Mouse (Mus musculus) heart, postnatal 0 days (tissue): ENCODE data around the gene Phlda1. TPM values are rescaled to one million over a fixed set of nuclear protein-coding genes. Genes with fewer than 3 reads are reported as not detected.

Experiments
- ATAC-seq: fragments of 200-750 bp; cut with Nextera tagmentation; 2 replicates; pipeline ENCODE4 v1.8.0; 2017; ENCODE audit warnings: low read depth, moderate number of reproducible peaks, moderate library complexity; ENCODE audit not compliant: insufficient read depth
- DNase-seq: peaks from one replicate; pipeline ENCODE4 v3.0.0-alpha.2; 2016; ENCODE audit warnings: low spot score
- H3K27ac ChIP-seq: fragments of 300-500 bp; sonication (generic); 2 replicates; pipeline ENCODE4 v1.5.1; 2014; ENCODE audit warnings: low read depth, mild to moderate bottlenecking
- H3K27me3 ChIP-seq: fragments of 300-500 bp; sonication (generic); 2 replicates; pipeline ENCODE4 v1.6.1; 2014; ENCODE audit warnings: low read length, mixed read lengths; ENCODE audit not compliant: control insufficient read depth, insufficient read depth
- H3K36me3 ChIP-seq: fragments of 300-500 bp; sonication (generic); replicated peaks from 2 replicates; pipeline ENCODE4 v1.6.1; 2014; ENCODE audit warnings: low read length, mixed read lengths; ENCODE audit not compliant: control insufficient read depth, insufficient read depth
- H3K4me1 ChIP-seq: fragments of 300-500 bp; sonication (generic); 2 replicates; pipeline ENCODE4 v1.6.1; 2014; ENCODE audit warnings: antibody characterized with exemption; ENCODE audit not compliant: control insufficient read depth, insufficient read depth
- H3K4me2 ChIP-seq: fragments of 300-500 bp; sonication (generic); 2 replicates; pipeline ENCODE4 v1.6.1; 2014; ENCODE audit warnings: low read depth, mild to moderate bottlenecking, low read length, moderate library complexity
- H3K4me3 ChIP-seq: fragments of 300-500 bp; sonication (generic); 2 replicates; pipeline ENCODE4 v1.5.1; 2014; ENCODE audit warnings: low read depth, low read length
- H3K9ac ChIP-seq: fragments of 300-500 bp; sonication (generic); replicated peaks from 2 replicates; pipeline ENCODE4 v1.6.1; 2014; ENCODE audit warnings: low read depth, low read length, mixed read lengths
- H3K9me3 ChIP-seq: fragments of 300-500 bp; sonication (generic); replicated peaks from 2 replicates; pipeline ENCODE4 v1.6.1; 2016; ENCODE audit warnings: low read length; ENCODE audit not compliant: control insufficient read depth
- CTCF ChIP-seq: IDR thresholded peaks from 2 replicates; pipeline ENCODE4 v1.5.1; 2016; ENCODE audit warnings: antibody characterized with exemption, control low read depth, low read depth
- EP300 ChIP-seq: IDR thresholded peaks from 2 replicates; pipeline ENCODE4 v1.6.1; 2016; ENCODE audit warnings: antibody characterized with exemption, low read depth
- WGBS: fragments of 180-500 bp; shearing (Covaris S2); extraction: QIAGEN DNeasy Blood & Tissue Kit; methylation state at CpG from one replicate; pipeline ENCODE4 v1.1.7; 2014; 5-methylcytosine and 5-hydroxymethylcytosine counted together
- polyA plus RNA-seq: library from polyadenylated mRNA; unstranded; fragments of >200 nt; fragmentation: Nextera tagmentation; extraction: Ambion mirVana; gene quantifications from 2 replicates; pipeline ENCODE4 v1.2.1, GENCODE M21; 2015
- total RNA-seq: library from RNA; depleted of rRNA; stranded (reverse); fragments of >200 nt; gene quantifications from 2 replicates; pipeline ENCODE4 v1.2.3, GENCODE M21; 2014; ENCODE audit warnings: low replicate concordance

The Phlda1 gene
- total and polyA plus RNA-seq, 2 experiments from 2014 or later = 3.0 to 26.3 TPM

GRCm38 (mm10) chr10:111516804-111517436 lies 10.8 kb downstream of the Phlda1 start:
- WGBS = 82% methylated on average over 8 of the region's 8 CpGs
- Histone ChIP-seq H3K9ac (no peak overlapping the region), H3K4me1 (peaks cover 26% of the 10 kb centered on the region), H3K27me3 (no peaks in the 10 kb centered on the region), H3K9me3 (no peaks in the 10 kb centered on the region), H3K36me3 (no peaks in the 10 kb centered on the region), H3K4me3 (no peak overlapping the region), H3K27ac (peak overlapping the region; percentile 46; the same call in 1 of the 2 replicates), H3K4me2 (no peak overlapping the region)
- no peak for DNase-seq
- ATAC-seq = no peak
- no peak for TF ChIP-seq EP300
- TF ChIP-seq CTCF = no peak

GRCm38 (mm10) chr10:111518350-111518749 lies 12.3 kb downstream of the Phlda1 start:
- 89% methylated on average over 4 of the region's 4 CpGs for WGBS
- no peaks in the 10 kb centered on the region for H3K36me3 ChIP-seq
- ATAC-seq (no peak), DNase-seq (no peak)
- no peak overlapping the region for H3K27ac ChIP-seq
- no peak for TF ChIP-seq CTCF
- TF ChIP-seq EP300 = no peak
- H3K4me3 ChIP-seq = no peak overlapping the region
- no peaks in the 10 kb centered on the region for H3K9me3 ChIP-seq
- H3K4me1 ChIP-seq = peaks cover 26% of the 10 kb centered on the region
- H3K9ac ChIP-seq = no peak overlapping the region
- H3K4me2 ChIP-seq = no peak overlapping the region
- H3K27me3 ChIP-seq = no peaks in the 10 kb centered on the region

GRCm38 (mm10) chr10:111519620-111520370 lies 13.7 kb downstream of the Phlda1 start:
- no peaks in the 10 kb centered on the region for H3K9me3 ChIP-seq
- peak; percentile 90 for DNase-seq
- H3K27ac ChIP-seq = peak overlapping the region; percentile 88
- peak overlapping the region; percentile 50 for H3K4me2 ChIP-seq
- no peaks in the 10 kb centered on the region for H3K27me3 ChIP-seq
- H3K9ac ChIP-seq = peak overlapping the region; percentile 22; the same call in 1 of the 2 replicates
- TF ChIP-seq EP300 (no peak), CTCF (no peak)
- peak; percentile 91 for ATAC-seq
- peak overlapping the region; percentile 25 for H3K4me3 ChIP-seq
- WGBS = 25% methylated on average over 24 of the region's 24 CpGs
- peaks cover 25% of the 10 kb centered on the region for H3K4me1 ChIP-seq
- no peaks in the 10 kb centered on the region for H3K36me3 ChIP-seq

- peaks cover 17% of the 10 kb centered on the region for H3K4me1 ChIP-seq
- 70% methylated on average over 3 of the region's 3 CpGs for WGBS
- H3K36me3 ChIP-seq = no peaks in the 10 kb centered on the region
- ATAC-seq (no peak), DNase-seq (no peak)
- TF ChIP-seq CTCF (no peak), EP300 (no peak)
- H3K4me2 ChIP-seq = no peak overlapping the region
- no peaks in the 10 kb centered on the region for H3K9me3 ChIP-seq
- H3K27ac ChIP-seq = no peak overlapping the region
- H3K4me3 ChIP-seq = no peak overlapping the region
- H3K27me3 ChIP-seq = no peaks in the 10 kb centered on the region
- peak overlapping the region; percentile 22; the same call in 1 of the 2 replicates for H3K9ac ChIP-seq
Measured at GRCm38 (mm10) chr10:111520621-111521020, 14.5 kb downstream of the Phlda1 start.

- ATAC-seq = no peak
Measured at GRCm38 (mm10) chr10:111521636-111522035, 15.6 kb downstream of the Phlda1 start.

More at GRCm38 (mm10) chr10:111521636-111522035, 15.6 kb downstream of the Phlda1 start:
- Histone ChIP-seq H3K4me1 (peaks cover 13% of the 10 kb centered on the region; the same call in 1 of the 2 replicates), H3K36me3 (no peaks in the 10 kb centered on the region), H3K27me3 (no peaks in the 10 kb centered on the region), H3K4me2 (no peak overlapping the region), H3K4me3 (no peak overlapping the region), H3K9me3 (no peaks in the 10 kb centered on the region), H3K27ac (no peak overlapping the region), H3K9ac (no peak overlapping the region)
- DNase-seq = no peak
- 56% methylated on average over 4 of the region's 4 CpGs for WGBS
- TF ChIP-seq CTCF (no peak), EP300 (no peak)
